Mouse (Mus musculus): ENCODE results near the gene Ube2e2.
A peak's percentile ranks its signal among the peaks of the same experiment; 100 is the strongest.

Ube2e2 gene

GRCm38 (mm10) chr14:18893947-18894445 lies at the start of gene Ube2e2:
Ube2e2 (minus strand) TSS chr14:18894267.
- no peak for DNase-seq (ENCODE audit: low spot score in 2 of 2)

GRCm38 (mm10) chr14:18940068-18940467 lies 46.0 kb upstream of the Ube2e2 start:
- no peak for DNase-seq (ENCODE audit: low spot score in 2 of 2)

GRCm38 (mm10) chr14:18903553-18903952 lies 9.5 kb upstream of the Ube2e2 start:
- no peak for DNase-seq (ENCODE audit: low spot score in 2 of 2)

GRCm38 (mm10) chr14:18893121-18893946 lies 733 bp downstream of the Ube2e2 start:
- peak; percentile 85 to 88 for DNase-seq (ENCODE audit: low spot score in 2 of 2)

- DNase-seq (ENCODE audit: low spot score in 2 of 2): no peak
Measured at GRCm38 (mm10) chr14:18889571-18889970, 4.5 kb downstream of the Ube2e2 start.

GRCm38 (mm10) chr14:18882493-18882892 lies 11.6 kb downstream of the Ube2e2 start:
- DNase-seq (ENCODE audit: low spot score in 2 of 2): no peak

- DNase-seq (ENCODE audit: low spot score in 2 of 2): no peak
Measured at GRCm38 (mm10) chr14:18870716-18871115, 23.4 kb downstream of the Ube2e2 start.

GRCm38 (mm10) chr14:18828661-18829060 lies 65.4 kb downstream of the Ube2e2 start:
- no peak for DNase-seq (ENCODE audit: low spot score in 2 of 2)

- no peak for DNase-seq (ENCODE audit: low spot score in 2 of 2)
Measured at GRCm38 (mm10) chr14:18826753-18827152, 67.3 kb downstream of the Ube2e2 start.

GRCm38 (mm10) chr14:18820713-18821112 lies 73.4 kb downstream of the Ube2e2 start:
- DNase-seq (ENCODE audit: low spot score in 2 of 2): no peak

- no peak for DNase-seq (ENCODE audit: low spot score in 2 of 2)
Measured at GRCm38 (mm10) chr14:18796857-18797256, 97.2 kb downstream of the Ube2e2 start.

GRCm38 (mm10) chr14:18795787-18796186 lies 98.3 kb downstream of the Ube2e2 start:
- no peak for DNase-seq (ENCODE audit: low spot score in 2 of 2)

- no peak for DNase-seq (ENCODE audit: low spot score in 2 of 2)
Measured at GRCm38 (mm10) chr14:18778993-18779675, 114.9 kb downstream of the Ube2e2 start.

- no peak for DNase-seq (ENCODE audit: low spot score in 2 of 2)
Measured at GRCm38 (mm10) chr14:18778241-18778640, 115.8 kb downstream of the Ube2e2 start.

- DNase-seq (ENCODE audit: low spot score in 2 of 2): no peak
Measured at GRCm38 (mm10) chr14:18776132-18776531, 117.9 kb downstream of the Ube2e2 start.

- no peak for DNase-seq (ENCODE audit: low spot score in 2 of 2)
Measured at GRCm38 (mm10) chr14:18773724-18774123, 120.3 kb downstream of the Ube2e2 start.

GRCm38 (mm10) chr14:18759601-18760356 lies 134.3 kb downstream of the Ube2e2 start:
- no peak for DNase-seq (ENCODE audit: low spot score in 2 of 2)

GRCm38 (mm10) chr14:18758595-18759532 lies 135.2 kb downstream of the Ube2e2 start:
- DNase-seq (ENCODE audit: low spot score in 2 of 2): no peak

- DNase-seq (ENCODE audit: low spot score in 2 of 2): no peak
Measured at GRCm38 (mm10) chr14:18758003-18758402, 136.1 kb downstream of the Ube2e2 start.

- DNase-seq (ENCODE audit: low spot score in 2 of 2): no peak
Measured at GRCm38 (mm10) chr14:18755410-18755809, 138.7 kb downstream of the Ube2e2 start.

GRCm38 (mm10) chr14:18754595-18754994 lies 139.5 kb downstream of the Ube2e2 start:
- no peak for DNase-seq (ENCODE audit: low spot score in 2 of 2)
